Mouse (Mus musculus) neural tube, embryonic 15.5 days (tissue): ENCODE results near the gene Hmbs. TPM values are rescaled to one million over a fixed set of nuclear protein-coding genes. Genes with fewer than 3 reads are reported as not detected.
A peak's percentile ranks its signal among the peaks of the same experiment; 100 is the strongest.
"Not testable (repeated sequence)": the region's sequence is repeated elsewhere in the genome, so short reads cannot be mapped to it uniquely, and the experiment has no call there.

ENCODE experiments used
- ATAC-seq: fragments of 200-750 bp; cut with Nextera tagmentation; 2 replicates; pipeline ENCODE4 v1.8.0; 2017; ENCODE audit warnings: mild to moderate bottlenecking, moderate TSS enrichment, moderate library complexity; ENCODE audit not compliant: low FRiP score
- H3K27ac ChIP-seq: fragments of 300-500 bp; sonication (generic); replicated peaks from 2 replicates; pipeline ENCODE4 v1.5.1; 2015; ENCODE audit warnings: mild to moderate bottlenecking, inconsistent platforms
- H3K27me3 ChIP-seq: fragments of 300-500 bp; sonication (generic); replicated peaks from 2 replicates; pipeline ENCODE4 v1.6.1; 2015; ENCODE audit warnings: inconsistent platforms
- H3K36me3 ChIP-seq: fragments of 300-500 bp; sonication (generic); 2 replicates; pipeline ENCODE4 v1.6.1; 2015; ENCODE audit warnings: inconsistent platforms
- H3K4me1 ChIP-seq: fragments of 300-500 bp; sonication (generic); 2 replicates; pipeline ENCODE4 v1.6.1; 2015; ENCODE audit warnings: inconsistent platforms
- H3K4me2 ChIP-seq: fragments of 300-500 bp; sonication (generic); 2 replicates; pipeline ENCODE4 v1.6.1; 2015; ENCODE audit warnings: inconsistent platforms, mild to moderate bottlenecking, moderate library complexity
- H3K4me3 ChIP-seq: fragments of 300-500 bp; sonication (generic); replicated peaks from 2 replicates; pipeline ENCODE4 v1.5.1; 2015; ENCODE audit warnings: mild to moderate bottlenecking, inconsistent platforms
- H3K9ac ChIP-seq: fragments of 300-500 bp; sonication (generic); replicated peaks from 2 replicates; pipeline ENCODE4 v1.6.1; 2015; ENCODE audit warnings: mild to moderate bottlenecking, inconsistent platforms
- H3K9me3 ChIP-seq: fragments of 300-500 bp; sonication (generic); replicated peaks from 2 replicates; pipeline ENCODE4 v1.6.1; 2016; ENCODE audit warnings: inconsistent platforms
- WGBS: fragments of 180-500 bp; shearing (Covaris S2); methylation state at CpG from one replicate; pipeline ENCODE4 v1.1.7; 2015; ENCODE audit warnings: mixed read lengths; 5-methylcytosine and 5-hydroxymethylcytosine counted together
- polyA plus RNA-seq: library from polyadenylated mRNA; unstranded; fragments of >200 nt; fragmentation: Nextera tagmentation; extraction: Ambion mirVana; gene quantifications from 2 replicates; pipeline ENCODE4 v1.2.1, GENCODE M21; 2015

The Hmbs gene
- polyA plus RNA-seq, 1 experiment from 2014 or later: 58.3 TPM

DNA sequence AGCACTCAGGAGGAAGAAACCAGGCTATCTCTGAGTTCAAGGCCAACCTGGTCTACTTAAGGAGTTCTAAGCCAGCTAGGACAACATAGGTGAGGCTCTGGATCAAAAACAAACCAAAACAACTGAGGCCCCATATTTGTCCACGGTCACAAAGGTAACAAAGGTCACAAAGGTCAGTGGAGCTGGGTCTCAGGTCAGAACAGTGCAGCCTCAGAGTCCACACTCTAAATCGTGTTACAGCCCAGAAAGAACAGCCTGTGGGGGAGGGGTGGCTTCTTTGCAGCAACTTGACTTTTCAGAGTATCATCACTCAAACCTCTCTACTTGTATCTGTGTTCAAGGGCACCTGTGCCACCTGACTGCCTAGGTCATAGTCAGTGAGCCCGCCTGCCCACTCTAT is 34.3 kb downstream of the Hmbs start:
- WGBS: 65% methylated on average over 3 of the region's 3 CpGs
- Histone ChIP-seq H3K9me3 (no peaks in the 10 kb centered on the region), H3K4me1 (peaks cover 4% of the 10 kb centered on the region), H3K4me3 (no peak overlapping the region), H3K27ac (no peak overlapping the region), H3K9ac (no peak overlapping the region), H3K4me2 (no peak overlapping the region), H3K36me3 (peaks cover 31% of the 10 kb centered on the region), H3K27me3 (no peaks in the 10 kb centered on the region)
- ATAC-seq: no peak

DNA sequence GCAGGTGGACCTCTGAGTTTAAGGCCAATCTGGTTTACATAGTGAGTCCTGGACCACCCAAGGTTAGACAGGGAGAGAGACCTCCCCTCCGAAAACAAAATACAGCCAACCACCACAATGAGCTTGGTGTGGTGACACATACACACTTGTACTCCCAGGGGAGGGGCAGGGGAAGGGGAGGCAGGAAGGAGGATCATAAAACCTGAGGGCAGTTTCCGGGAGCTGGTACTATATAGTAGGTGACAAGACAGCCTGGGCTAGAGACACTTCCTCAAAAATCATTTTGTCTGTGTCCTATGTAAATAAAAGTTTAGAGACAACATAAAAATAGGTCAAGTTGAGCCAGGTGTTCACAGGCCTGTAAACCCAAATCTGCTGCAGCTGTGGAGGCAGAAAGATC is 36.8 kb downstream of the Hmbs start:
- Histone ChIP-seq H3K4me3 (no peak overlapping the region), H3K9ac (no peak overlapping the region), H3K9me3 (no peaks in the 10 kb centered on the region), H3K27me3 (no peaks in the 10 kb centered on the region), H3K36me3 (peaks cover 13% of the 10 kb centered on the region), H3K27ac (no peak overlapping the region), H3K4me1 (peaks cover 20% of the 10 kb centered on the region), H3K4me2 (no peak overlapping the region)
- WGBS: 81% methylated on average over 2 of the region's 2 CpGs
- no peak for ATAC-seq

GRCm38 (mm10) chr9:44306532-44306931 is 37.5 kb downstream of the Hmbs start:
- Histone ChIP-seq H3K9me3 (no peaks in the 10 kb centered on the region), H3K27ac (no peak overlapping the region), H3K4me3 (no peak overlapping the region), H3K4me2 (no peak overlapping the region), H3K36me3 (peaks cover 21% of the 10 kb centered on the region), H3K27me3 (no peaks in the 10 kb centered on the region), H3K9ac (no peak overlapping the region), H3K4me1 (peaks cover 21% of the 10 kb centered on the region)
- ATAC-seq: no peak
- 88% methylated on average over 6 of the region's 6 CpGs for WGBS

DNA sequence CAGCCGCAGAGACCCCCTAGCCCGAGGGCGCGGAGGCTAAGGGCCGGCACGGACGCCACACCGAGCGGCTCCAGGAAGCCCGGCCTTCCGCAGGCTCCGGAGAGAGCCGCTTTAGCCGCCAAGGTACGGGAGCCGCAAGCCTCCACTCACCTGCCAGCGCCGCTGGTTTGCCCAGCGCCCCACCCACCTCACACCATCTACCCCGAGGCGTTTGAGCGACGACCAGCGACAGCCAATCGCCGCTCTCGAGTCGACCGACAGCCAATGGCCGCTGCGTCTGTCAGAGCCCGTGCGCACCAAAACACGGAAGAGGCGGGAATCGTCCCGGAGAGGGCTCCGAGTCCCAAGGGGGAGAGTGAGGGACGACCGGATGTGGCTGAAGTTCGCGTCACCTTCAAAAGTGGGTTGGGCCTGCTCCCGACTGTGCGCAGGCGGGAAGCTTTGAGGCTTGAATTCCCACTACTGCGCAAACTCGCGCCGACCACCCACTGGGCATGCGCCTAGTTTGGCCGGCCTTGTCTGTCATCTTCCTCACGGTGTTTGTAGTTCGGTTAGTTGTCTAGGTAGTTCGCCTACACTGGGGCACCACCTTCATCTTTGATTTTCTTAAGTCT is 38.5 kb downstream of the Hmbs start, which contains the start of gene Hinfp:
Hinfp (minus strand) TSS at position 206 of the 614 bp plus-strand sequence.
- Histone ChIP-seq H3K27ac (peak within 1 kb of the TSS; percentile 91), H3K27me3 (no peaks in the 10 kb centered on the region), H3K9ac (peak within 1 kb of the TSS; percentile 99), H3K9me3 (no peaks in the 10 kb centered on the region), H3K4me3 (peak within 1 kb of the TSS; percentile 100), H3K36me3 (peaks cover 23% of the 10 kb centered on the region), H3K4me1 (peaks cover 21% of the 10 kb centered on the region), H3K4me2 (peak within 1 kb of the TSS; percentile 74)
- WGBS: 0% methylated on average over 54 of the region's 54 CpGs
- ATAC-seq: peak; percentile 99

DNA sequence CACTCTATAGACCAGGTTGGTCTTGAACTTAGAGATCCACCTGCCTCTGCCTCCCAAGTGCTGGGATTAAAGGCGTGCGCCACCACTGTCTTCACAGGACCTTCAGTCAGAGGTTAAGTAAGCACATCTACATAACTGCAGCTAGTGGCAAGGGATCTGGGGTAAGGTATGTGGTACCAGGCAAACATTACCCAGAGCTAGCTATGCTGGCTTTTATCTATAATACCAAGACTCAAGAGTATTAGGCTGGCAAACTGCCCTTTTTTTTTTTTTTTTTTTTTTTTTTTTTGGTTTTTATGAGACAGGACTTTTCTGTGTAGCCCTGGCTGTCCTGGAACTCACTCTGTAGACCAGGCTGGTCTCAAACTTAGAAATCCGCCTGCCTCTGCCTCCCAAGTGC is 44.0 kb downstream of the Hmbs start:
- ATAC-seq, H3K9ac ChIP-seq, H3K4me3 ChIP-seq, H3K27ac ChIP-seq, H3K9me3 ChIP-seq, H3K4me2 ChIP-seq, H3K27me3 ChIP-seq: not testable (repeated sequence)
- H3K4me1 ChIP-seq: peaks cover 19% of the 10 kb centered on the region
- peaks cover 65% of the 10 kb centered on the region for H3K36me3 ChIP-seq
- 96% methylated on average over 3 of the region's 3 CpGs for WGBS

GRCm38 (mm10) chr9:44292490-44292889 is 51.5 kb downstream of the Hmbs start:
- no peak overlapping the region for H3K9ac ChIP-seq
- WGBS: 75% methylated on average over 3 of the region's 3 CpGs
- H3K4me1 ChIP-seq: peaks cover 13% of the 10 kb centered on the region
- H3K4me3 ChIP-seq: no peak overlapping the region
- peaks cover 62% of the 10 kb centered on the region for H3K36me3 ChIP-seq
- ATAC-seq: no peak
- no peaks in the 10 kb centered on the region for H3K9me3 ChIP-seq
- no peaks in the 10 kb centered on the region for H3K27me3 ChIP-seq
- no peak overlapping the region for H3K27ac ChIP-seq
- H3K4me2 ChIP-seq: no peak overlapping the region

- Histone ChIP-seq H3K4me1 (peaks cover 29% of the 10 kb centered on the region), H3K27me3 (no peaks in the 10 kb centered on the region), H3K4me2 (peak overlapping the region; percentile 90), H3K9ac (peak overlapping the region; percentile 95), H3K9me3 (no peaks in the 10 kb centered on the region), H3K27ac (peak overlapping the region; percentile 85), H3K4me3 (peak overlapping the region; percentile 83), H3K36me3 (peaks cover 33% of the 10 kb centered on the region)
- 6% methylated on average over 11 of the region's 11 CpGs for WGBS
- ATAC-seq: 0 out of 2 replicates have a peak, but pooled peaks have one; percentile 1
These were observed 55.1 kb downstream of the Hmbs start for GRCm38 (mm10) chr9:44288959-44289291.

- ATAC-seq: peak; percentile 74
- peaks cover 27% of the 10 kb centered on the region for H3K36me3 ChIP-seq
- WGBS: 1% methylated on average over 38 of the region's 38 CpGs
- peak within 1 kb of the TSS; percentile 90 for H3K4me2 ChIP-seq
- H3K27ac ChIP-seq: peak within 1 kb of the TSS; percentile 85
- H3K9me3 ChIP-seq: no peaks in the 10 kb centered on the region
- H3K9ac ChIP-seq: peak within 1 kb of the TSS; percentile 95
- peak within 1 kb of the TSS; percentile 83 for H3K4me3 ChIP-seq
- peaks cover 29% of the 10 kb centered on the region for H3K4me1 ChIP-seq
- H3K27me3 ChIP-seq: no peaks in the 10 kb centered on the region
These were observed 55.7 kb downstream of the Hmbs start, which contains the start of gene Abcg4 for GRCm38 (mm10) chr9:44288076-44288958. Gene Abcg4 (minus strand): TSS chr9:44288615.

- H3K4me2 ChIP-seq: peak overlapping the region; percentile 90
- peak overlapping the region; percentile 83 for H3K4me3 ChIP-seq
- H3K27ac ChIP-seq: peak overlapping the region; percentile 85
- H3K9ac ChIP-seq: peak overlapping the region; percentile 95
- no peaks in the 10 kb centered on the region for H3K27me3 ChIP-seq
- H3K4me1 ChIP-seq: peaks cover 29% of the 10 kb centered on the region
- H3K36me3 ChIP-seq: peaks cover 19% of the 10 kb centered on the region
- under 1% methylated on average over 44 of the region's 47 CpGs for WGBS
- H3K9me3 ChIP-seq: no peaks in the 10 kb centered on the region
- ATAC-seq: peak; percentile 63
These were observed 56.5 kb downstream of the Hmbs start for GRCm38 (mm10) chr9:44287401-44288075.

- Histone ChIP-seq H3K9ac (peak overlapping the region; percentile 95), H3K4me2 (peak overlapping the region; percentile 90), H3K4me3 (peak overlapping the region; percentile 83), H3K4me1 (peaks cover 29% of the 10 kb centered on the region), H3K36me3 (peaks cover 15% of the 10 kb centered on the region), H3K27ac (peak overlapping the region; percentile 85), H3K27me3 (no peaks in the 10 kb centered on the region), H3K9me3 (no peaks in the 10 kb centered on the region)
- peak; percentile 3; the same call in 1 of the 2 replicates for ATAC-seq
- 3% methylated on average over 11 of the region's 11 CpGs for WGBS
These were observed 57.0 kb downstream of the Hmbs start for GRCm38 (mm10) chr9:44287003-44287400.
